Mouse (Mus musculus): ENCODE results near the gene Cdk2ap2.

Cdk2ap2 gene

GRCm38 (mm10) chr19:4137913-4138312 lies 40.9 kb downstream of the Cdk2ap2 start:
- DNase-seq (ENCODE audit: low spot score in 2 of 2): no peak

- DNase-seq (ENCODE audit: low spot score in 2 of 2): no peak
These were observed 42.5 kb downstream of the Cdk2ap2 start, which contains the start of gene Gpr152 for GRCm38 (mm10) chr19:4139446-4139845. Gpr152 (plus strand) TSS chr19:4139787.

- DNase-seq (ENCODE audit: low spot score in 2 of 2): no peak
These were observed 43.2 kb downstream of the Cdk2ap2 start for GRCm38 (mm10) chr19:4140147-4140546.

GRCm38 (mm10) chr19:4142416-4143173 lies 45.6 kb downstream of the Cdk2ap2 start:
- no peak for DNase-seq (ENCODE audit: low spot score in 2 of 2)

GRCm38 (mm10) chr19:4143759-4144268 lies 46.8 kb downstream of the Cdk2ap2 start, which contains the start of gene Cabp4:
Cabp4 (minus strand) TSS chr19:4144033.
- DNase-seq (ENCODE audit: low spot score in 2 of 2): no peak

- peak in 1 of 2 experiments; percentile 75 for DNase-seq (ENCODE audit: low spot score in 2 of 2)
These were observed 47.8 kb downstream of the Cdk2ap2 start for GRCm38 (mm10) chr19:4144550-4145498.

GRCm38 (mm10) chr19:4145936-4146335 lies 49.0 kb downstream of the Cdk2ap2 start:
- no peak for DNase-seq (ENCODE audit: low spot score in 2 of 2)

GRCm38 (mm10) chr19:4146366-4147021 lies 49.5 kb downstream of the Cdk2ap2 start:
- no peak for DNase-seq (ENCODE audit: low spot score in 2 of 2)

- DNase-seq (ENCODE audit: low spot score in 2 of 2): no peak
These were observed 50.0 kb downstream of the Cdk2ap2 start for GRCm38 (mm10) chr19:4147022-4147405.

- DNase-seq (ENCODE audit: low spot score in 2 of 2): no peak
These were observed 51.0 kb downstream of the Cdk2ap2 start for GRCm38 (mm10) chr19:4147782-4148490.

GRCm38 (mm10) chr19:4148491-4148806 lies 51.5 kb downstream of the Cdk2ap2 start, which contains the start of gene Coro1b:
Coro1b (plus strand) TSS chr19:4148619.
- peak; percentile 97 to 98 for DNase-seq (ENCODE audit: low spot score in 2 of 2)

Data from heart, adult 9 months (tissue).